32 mouse cellular contexts compared by ENCODE assay signal in genomic region chr1:134385176-134385575, GRCm38 (mm10). TPM values are rescaled to one million over a fixed set of nuclear protein-coding genes. Genes with fewer than 3 reads are reported as not detected.
"Had no signal": no experiment of that assay in that cellular context is flagged by ENCODE, and none has a peak within 500 bp of the region (broad histone marks: within the 10 kb centered on the region; RNA-seq: fewer than 3 reads in every experiment).

No protein-coding gene starts in this region.

- H3K27me3 ChIP-seq: neural tube, embryonic 13.5 days; stomach, embryonic 15.5 days had no signal

- DNase-seq: kidney, adult 11 months; kidney, adult 9 months; kidney, postnatal 14 days; kidney, postnatal 4 days; layer of hippocampus, adult 9-11 months; liver; lung, adult 2 months; lung, postnatal 14 days; lung, postnatal 4 days; retina, postnatal 1 day; right cerebral cortex, postnatal 25 days; spleen, adult 18-20 months; thymus, adult 2 months; thymus, postnatal 14 days had no signal

- H3K27ac ChIP-seq: limb, embryonic 10.5 days; limb, embryonic 13.5 days; liver, embryonic 12.5 days; liver, embryonic 15.5 days; midbrain, embryonic 10.5 days; midbrain, embryonic 13.5 days; neural tube, embryonic 13.5 days; stomach, embryonic 15.5 days had no signal

- H3K4me1 ChIP-seq: liver, embryonic 12.5 days had no signal

- H3K36me3 ChIP-seq: limb, embryonic 10.5 days; limb, embryonic 13.5 days; liver, embryonic 12.5 days; liver, embryonic 15.5 days; midbrain, embryonic 10.5 days; midbrain, embryonic 13.5 days; neural tube, embryonic 13.5 days; stomach, embryonic 15.5 days had no signal

- H3K4me3 ChIP-seq: limb, embryonic 10.5 days; limb, embryonic 13.5 days; liver, embryonic 12.5 days; liver, embryonic 15.5 days; midbrain, embryonic 10.5 days; midbrain, embryonic 13.5 days; myocyte; neural tube, embryonic 13.5 days; stomach, embryonic 15.5 days had no signal

RNA-seq across cellular contexts. Expression of gene 4933406M09Rik, which starts 0.6 kb away (rescaled TPM):
- total RNA-seq: layer of hippocampus, adult 18-20 months; layer of hippocampus, postnatal 25 days; left cerebral cortex, adult 18-20 months; left cerebral cortex, postnatal 25 days; megakaryocyte progenitor cell, adult 5-6 weeks; monocyte, adult 5-6 weeks had no signal
- polyA plus RNA-seq: kidney, embryonic 16.5 days; limb, embryonic 10.5 days; limb, embryonic 13.5 days; liver, embryonic 12.5 days; liver, embryonic 15.5 days; lung, adult 2 months; lung, embryonic 16.5 days; midbrain, embryonic 10.5 days; midbrain, embryonic 13.5 days; midbrain, embryonic 16.5 days; myocyte; neural tube, embryonic 13.5 days; stomach, embryonic 15.5 days; thymus, adult 2 months had no signal
